In genomic region chr2:54158689-54159630, GRCm38 (mm10) we compare ENCODE assay signal across 23 mouse cellular contexts.
A peak's percentile ranks its signal among the peaks of the same experiment; 100 is the strongest.
DNase-seq lines count a peak whose midpoint lies in the region; ATAC-seq lines count a peak whose summit lies in the region.
"Had no signal": no experiment of that assay in that cellular context is flagged by ENCODE, and none has a peak within 500 bp of the region (broad histone marks: within the 10 kb centered on the region; RNA-seq: fewer than 3 reads in every experiment).

No protein-coding gene starts in this region.

- no peak overlapping the region for H3K27ac ChIP-seq in forebrain, embryonic 11.5 days (ENCODE audit: low read depth, low read length)
- H3K27ac ChIP-seq in forebrain, embryonic 10.5 days = no peak overlapping the region
- H3K27ac ChIP-seq in hindbrain, embryonic 15.5 days (replicated peaks) = no peak overlapping the region
- H3K27ac ChIP-seq in hindbrain, embryonic 12.5 days = no peak overlapping the region
- H3K27ac ChIP-seq: heart, embryonic 13.5 days; kidney, embryonic 15.5 days; limb, embryonic 13.5 days; lung, embryonic 15.5 days had no signal

- H3K27me3 ChIP-seq in forebrain, embryonic 11.5 days (ENCODE audit: control insufficient read depth, insufficient read depth, low read length) = no peaks in the 10 kb centered on the region
- no peaks in the 10 kb centered on the region for H3K27me3 ChIP-seq in forebrain, embryonic 10.5 days (ENCODE audit: poor library complexity, severe bottlenecking)
- H3K27me3 ChIP-seq in hindbrain, embryonic 15.5 days = no peaks in the 10 kb centered on the region
- no peaks in the 10 kb centered on the region for H3K27me3 ChIP-seq in hindbrain, embryonic 12.5 days
- H3K27me3 ChIP-seq: CH12.LX; heart, embryonic 13.5 days; kidney, embryonic 15.5 days; limb, embryonic 13.5 days; lung, embryonic 15.5 days; Patski had no signal

- H3K4me1 ChIP-seq in forebrain, embryonic 11.5 days (replicated peaks; ENCODE audit: control insufficient read depth, insufficient read depth, low read length) = no peaks in the 10 kb centered on the region
- peaks cover 8% of the 10 kb centered on the region for H3K4me1 ChIP-seq in forebrain, embryonic 10.5 days
- no peaks in the 10 kb centered on the region for H3K4me1 ChIP-seq in hindbrain, embryonic 15.5 days (replicated peaks)
- no peaks in the 10 kb centered on the region for H3K4me1 ChIP-seq in hindbrain, embryonic 12.5 days
- H3K4me1 ChIP-seq: heart, embryonic 13.5 days; kidney, embryonic 15.5 days; limb, embryonic 13.5 days; lung, embryonic 15.5 days had no signal

- WGBS in forebrain, embryonic 11.5 days = 33% methylated on average over 8 of the region's 8 CpGs
- WGBS in forebrain, embryonic 10.5 days = 37% methylated on average over 8 of the region's 8 CpGs
- WGBS in hindbrain, embryonic 15.5 days = 41% methylated on average over 8 of the region's 8 CpGs
- 47% methylated on average over 8 of the region's 8 CpGs for WGBS in hindbrain, embryonic 12.5 days

- no peaks in the 10 kb centered on the region for H3K36me3 ChIP-seq in forebrain, embryonic 11.5 days (ENCODE audit: control insufficient read depth, insufficient read depth, low read length)
- no peaks in the 10 kb centered on the region for H3K36me3 ChIP-seq in forebrain, embryonic 10.5 days (replicated peaks)
- H3K36me3 ChIP-seq in hindbrain, embryonic 15.5 days = no peaks in the 10 kb centered on the region
- no peaks in the 10 kb centered on the region for H3K36me3 ChIP-seq in hindbrain, embryonic 12.5 days
- H3K36me3 ChIP-seq: heart, embryonic 13.5 days; kidney, embryonic 15.5 days; limb, embryonic 13.5 days; lung, embryonic 15.5 days had no signal

- no peak for DNase-seq in forebrain, embryonic 11.5 days (ENCODE audit: low spot score)
- no peak for DNase-seq in forebrain, embryonic 10.5 days (ENCODE audit: extremely low spot score, low spot score)
- peak; percentile 59 for DNase-seq in ES-CJ7 (ENCODE audit: low read depth, low spot score)
- DNase-seq in forelimb bud, embryonic 11.5 days (ENCODE audit: low read depth, low spot score) = peak; percentile 1
- no peak for DNase-seq in adrenal gland, postnatal 10 days
- no peak for DNase-seq in left cerebral cortex, adult 18-20 months (ENCODE audit: low spot score in 2 of 2)
- DNase-seq: adrenal gland, adult 2 months; cerebellum, adult 9-10 months; cerebellum, postnatal 36 days; gastrocnemius, postnatal 10 days; heart, postnatal 10 days; kidney, adult 18-20 months; kidney, postnatal 25 days had no signal

- no peak overlapping the region for H3K4me3 ChIP-seq in forebrain, embryonic 11.5 days (ENCODE audit: low read depth, low read length)
- H3K4me3 ChIP-seq in forebrain, embryonic 10.5 days = no peak overlapping the region
- H3K4me3 ChIP-seq in hindbrain, embryonic 15.5 days = no peak overlapping the region
- H3K4me3 ChIP-seq in hindbrain, embryonic 12.5 days = no peak overlapping the region
- H3K4me3 ChIP-seq: heart, embryonic 13.5 days; kidney, embryonic 15.5 days; limb, embryonic 13.5 days; lung, embryonic 15.5 days had no signal

- H3K9ac ChIP-seq in forebrain, embryonic 11.5 days (ENCODE audit: low read length) = no peak overlapping the region
- H3K9ac ChIP-seq in hindbrain, embryonic 15.5 days = no peak overlapping the region
- no peak overlapping the region for H3K9ac ChIP-seq in hindbrain, embryonic 12.5 days
- H3K9ac ChIP-seq: heart, embryonic 13.5 days; kidney, embryonic 15.5 days; limb, embryonic 13.5 days; lung, embryonic 15.5 days had no signal

- H3K4me2 ChIP-seq in forebrain, embryonic 11.5 days (ENCODE audit: low read depth, low read length, severe bottlenecking) = no peak overlapping the region
- no peak overlapping the region for H3K4me2 ChIP-seq in hindbrain, embryonic 15.5 days
- H3K4me2 ChIP-seq in hindbrain, embryonic 12.5 days (replicated peaks) = no peak overlapping the region
- H3K4me2 ChIP-seq: heart, embryonic 13.5 days; kidney, embryonic 15.5 days; limb, embryonic 13.5 days; liver, embryonic 11.5 days; lung, embryonic 15.5 days had no signal

- ATAC-seq in forebrain, embryonic 11.5 days (replicated peaks; ENCODE audit: low FRiP score) = peak; percentile 69
- ATAC-seq in hindbrain, embryonic 15.5 days (ENCODE audit: low FRiP score, low read depth) = peak; percentile 34; the same call in 1 of the 2 replicates
- ATAC-seq in hindbrain, embryonic 12.5 days (ENCODE audit: low FRiP score) = no peak
- ATAC-seq: inflammation-experienced regulatory T-cells, adult 6 months; Patski had no signal

- H3K9me3 ChIP-seq in forebrain, embryonic 11.5 days (ENCODE audit: control insufficient read depth, low read length) = no peaks in the 10 kb centered on the region
- H3K9me3 ChIP-seq in forebrain, embryonic 10.5 days = no peaks in the 10 kb centered on the region
- no peaks in the 10 kb centered on the region for H3K9me3 ChIP-seq in hindbrain, embryonic 15.5 days
- H3K9me3 ChIP-seq in hindbrain, embryonic 12.5 days (replicated peaks) = no peaks in the 10 kb centered on the region
- H3K9me3 ChIP-seq: heart, embryonic 13.5 days; kidney, embryonic 15.5 days; limb, embryonic 13.5 days; lung, embryonic 15.5 days had no signal

Comparison
In these comparisons a context has a peak if more than half of its experiments do, and no peak if none do; other contexts are left out.
1. DNase-seq: peak in ES-CJ7 (single experiment) and forelimb bud, embryonic 11.5 days (single experiment); none in forebrain, embryonic 11.5 days (single experiment), forebrain, embryonic 10.5 days (single experiment), adrenal gland, postnatal 10 days (single experiment) and left cerebral cortex, adult 18-20 months (0 of 2).